Comparison of ENCODE assay signal across 8 mouse cellular contexts in genomic region chr14:55788256-55789050, GRCm38 (mm10). TPM values are rescaled to one million over a fixed set of nuclear protein-coding genes. Genes with fewer than 3 reads are reported as not detected.
DNase-seq lines count a peak whose midpoint lies in the region; ATAC-seq and TF ChIP-seq lines count a peak whose summit lies in the region.

Gene Ripk3 (minus strand): TSS chr14:55788865.

- H3K9ac ChIP-seq in embryonic facial prominence, embryonic 13.5 days = peak within 1 kb of the TSS; percentile 71
- peak within 1 kb of the TSS; percentile 36; the same call in 1 of the 2 replicates for H3K9ac ChIP-seq in limb, embryonic 11.5 days (ENCODE audit: low read length)

- intact Hi-C loops in heart, postnatal 14 days (cut with DNase I) = no loop called here

- no peaks in the 10 kb centered on the region for H3K9me3 ChIP-seq in embryonic facial prominence, embryonic 13.5 days
- no peaks in the 10 kb centered on the region for H3K9me3 ChIP-seq in limb, embryonic 11.5 days (ENCODE audit: control insufficient read depth, low read length)

- TF ChIP-seq CTCF in layer of hippocampus, adult 2 months (conservative IDR thresholded peaks at IDR 0.05) = no peak

- no peak for ATAC-seq in embryonic facial prominence, embryonic 13.5 days (ENCODE audit: insufficient number of reproducible peaks, insufficient read depth, low FRiP score, low TSS enrichment, low read depth)
- ATAC-seq in limb, embryonic 11.5 days (ENCODE audit: insufficient number of reproducible peaks, low FRiP score, low TSS enrichment, low read depth) = no peak

- WGBS in embryonic facial prominence, embryonic 13.5 days = 4% methylated on average over 40 of the region's 40 CpGs
- 5% methylated on average over 40 of the region's 40 CpGs for WGBS in limb, embryonic 11.5 days

- peaks cover 58% of the 10 kb centered on the region for H3K27me3 ChIP-seq in embryonic facial prominence, embryonic 13.5 days
- H3K27me3 ChIP-seq in limb, embryonic 11.5 days (ENCODE audit: control insufficient read depth, insufficient read depth, low read length) = peaks cover 28% of the 10 kb centered on the region; the same call in 1 of the 2 replicates

- DNase-seq in layer of hippocampus, adult 2 months (ENCODE audit: low spot score in 2 of 2) = no peak
- no peak for DNase-seq in layer of hippocampus, postnatal 14 days (ENCODE audit: low spot score in 2 of 2)
- DNase-seq in heart, postnatal 14 days = peak; percentile 36 to 44
- peak; percentile 52 for DNase-seq in limb, embryonic 11.5 days (ENCODE audit: low spot score)
- DNase-seq in mesoderm, embryonic 11.5 days (ENCODE audit: low read depth, low spot score) = peak; percentile 21
- peak; percentile 64 for DNase-seq in testis, postnatal 10 days (ENCODE audit: low spot score)
- no peak for DNase-seq in cerebellum, adult 9-10 months

- H3K4me1 ChIP-seq in embryonic facial prominence, embryonic 13.5 days = peaks cover 16% of the 10 kb centered on the region
- peaks cover 3% of the 10 kb centered on the region; the same call in 1 of the 2 replicates for H3K4me1 ChIP-seq in limb, embryonic 11.5 days (ENCODE audit: control insufficient read depth, insufficient read depth, low read length)

- H3K4me3 ChIP-seq in layer of hippocampus, adult 2 months = peak within 1 kb of the TSS; percentile 22
- H3K4me3 ChIP-seq in embryonic facial prominence, embryonic 13.5 days = peak within 1 kb of the TSS; percentile 56
- H3K4me3 ChIP-seq in limb, embryonic 11.5 days (ENCODE audit: low read depth, low read length) = peak within 1 kb of the TSS; percentile 22

- peaks cover 6% of the 10 kb centered on the region for H3K36me3 ChIP-seq in embryonic facial prominence, embryonic 13.5 days
- H3K36me3 ChIP-seq in limb, embryonic 11.5 days (ENCODE audit: control insufficient read depth, insufficient read depth, low read length) = no peaks in the 10 kb centered on the region

- H3K4me2 ChIP-seq in embryonic facial prominence, embryonic 13.5 days = peak within 1 kb of the TSS; percentile 91
- H3K4me2 ChIP-seq in limb, embryonic 11.5 days (ENCODE audit: low read depth, severe bottlenecking) = peak within 1 kb of the TSS; percentile 72

- no peak within 1 kb of the TSS for H3K27ac ChIP-seq in layer of hippocampus, adult 2 months
- H3K27ac ChIP-seq in embryonic facial prominence, embryonic 13.5 days = no peak within 1 kb of the TSS
- no peak within 1 kb of the TSS for H3K27ac ChIP-seq in limb, embryonic 11.5 days (replicated peaks; ENCODE audit: low read depth, low read length)

RNA-seq across cellular contexts. Expression of gene Ripk3, which starts in this region (rescaled TPM):
- total RNA-seq in layer of hippocampus, adult 2 months (2021) = 1 to 10 TPM; 1.2 to 2.9 TPM
- total RNA-seq in layer of hippocampus, postnatal 14 days (2021) = under 1 TPM; 0.37 to 0.43 TPM
- 41.1 and 44.4 TPM in 2 replicates for polyA plus RNA-seq in embryonic facial prominence, embryonic 13.5 days (2015; fragmentation: Nextera tagmentation; extraction: Ambion mirVana)
- total RNA-seq in heart, postnatal 14 days (2021) = 1 to 10 TPM; 4.4 to 6.1 TPM
- 26.3 and 30.8 TPM in 2 replicates for polyA plus RNA-seq in limb, embryonic 11.5 days (2014; fragmentation: Nextera tagmentation; extraction: Ambion mirVana)

Comparison
In these comparisons a context has a peak if more than half of its experiments do, and no peak if none do; other contexts are left out.
1. DNase-seq: peak in heart, postnatal 14 days (2 of 2), limb, embryonic 11.5 days (single experiment), mesoderm, embryonic 11.5 days (single experiment) and testis, postnatal 10 days (single experiment); none in layer of hippocampus, adult 2 months (0 of 2), layer of hippocampus, postnatal 14 days (0 of 2) and cerebellum, adult 9-10 months (single experiment).
2. Peak in every context shown above with its lines, with median percentiles within 50 percentile points of each other: H3K4me3 ChIP-seq.